Mouse (Mus musculus): ENCODE measurements around the gene Gm28845. TPM values are rescaled to one million over a fixed set of nuclear protein-coding genes. Genes with fewer than 3 reads are reported as not detected.
A peak's percentile ranks its signal among the peaks of the same experiment; 100 is the strongest.
"Not testable (repeated sequence)": the region's sequence is repeated elsewhere in the genome, so short reads cannot be mapped to it uniquely, and the experiment has no call there.

The Gm28845 gene
- total RNA-seq, 2 experiments from 2014 or later, result 0.76 TPM; not detected in 1

DNA sequence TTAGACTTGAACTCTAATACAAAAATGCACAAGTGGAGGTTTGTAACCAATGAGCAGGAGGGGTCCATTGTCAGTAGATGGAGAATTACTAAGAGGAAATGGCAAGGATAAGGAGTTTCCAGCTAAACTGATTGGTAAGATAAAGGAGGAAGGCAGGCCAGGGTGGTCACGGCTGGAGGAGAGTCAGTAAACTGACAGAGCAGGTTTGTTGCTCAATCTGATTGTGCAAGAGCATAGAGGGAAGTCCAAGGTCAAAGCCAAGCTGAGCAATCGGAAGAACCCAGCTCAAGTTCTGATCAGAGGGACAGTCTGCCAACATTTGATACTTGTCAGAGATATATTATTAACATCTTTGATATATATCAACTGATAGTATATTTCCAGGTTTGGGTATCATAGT is 29.0 kb downstream of the Gm28845 start:
- Histone ChIP-seq H3K4me3 (no peak overlapping the region), H3K27ac (no peak overlapping the region)
- DNase-seq (ENCODE audit: low spot score in 2 of 2), result no peak
- no peak for TF ChIP-seq CTCF (conservative IDR thresholded peaks at IDR 0.05)

DNA sequence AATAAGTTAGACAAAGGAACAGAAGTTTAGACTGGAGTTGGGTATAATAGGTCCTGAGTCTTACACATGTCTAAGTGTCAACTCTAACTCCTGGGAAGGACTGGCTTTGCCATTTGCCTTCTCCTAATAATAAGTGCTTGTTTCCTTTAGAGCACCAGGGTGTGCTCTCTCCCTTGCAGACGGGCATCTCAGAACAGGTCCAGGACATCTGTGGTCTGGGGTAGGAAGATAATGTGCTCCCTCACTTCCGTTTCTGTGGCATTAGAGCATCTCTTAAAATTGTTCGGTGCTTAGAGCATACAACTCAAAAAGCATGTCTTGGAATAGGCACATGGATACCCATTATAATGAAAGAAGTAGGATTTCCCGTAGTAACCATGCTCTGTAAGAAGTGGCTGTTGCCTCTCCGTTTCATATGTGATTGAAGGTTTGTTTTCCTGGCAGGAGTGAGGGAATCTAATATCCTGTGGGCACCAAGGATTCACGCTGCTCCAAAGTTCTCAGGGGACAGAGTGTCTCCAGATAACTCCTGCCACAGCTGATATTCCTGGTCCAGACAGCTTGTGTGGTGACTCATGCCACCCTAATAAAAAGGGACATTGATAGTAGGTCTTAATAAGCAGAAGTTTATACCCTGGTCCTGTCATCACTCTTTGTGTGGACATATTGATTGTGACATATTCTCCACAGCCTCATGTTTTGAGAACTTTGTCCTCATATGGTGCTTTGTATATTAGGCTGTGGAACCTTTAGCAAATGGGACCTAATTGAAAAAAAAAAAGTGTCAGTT is 30.6 kb downstream of the Gm28845 start:
- Histone ChIP-seq H3K4me3 (no peak overlapping the region), H3K27ac (no peak overlapping the region)
- no peak for TF ChIP-seq CTCF (conservative IDR thresholded peaks at IDR 0.05)
- DNase-seq (ENCODE audit: low spot score in 2 of 2), result no peak

DNA sequence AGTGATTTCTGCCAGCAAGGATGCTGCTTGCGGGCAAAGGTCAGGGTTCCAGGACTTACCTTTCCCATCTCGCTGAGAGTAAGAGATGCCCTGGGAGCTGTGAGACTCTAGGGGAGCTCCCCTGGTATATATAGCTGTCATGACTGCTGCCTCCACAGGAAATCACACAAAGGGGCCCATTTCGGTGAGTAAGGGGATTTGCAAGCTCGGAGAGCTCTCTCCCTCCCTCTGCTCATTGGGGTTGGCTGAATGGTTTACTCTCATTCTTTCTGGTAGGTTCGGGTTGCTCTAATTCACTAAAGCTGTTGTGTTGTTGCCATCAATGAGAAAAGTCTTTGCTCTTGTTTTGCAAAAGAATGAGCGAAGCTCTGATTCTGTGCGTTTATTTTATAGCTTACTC is 37.2 kb downstream of the Gm28845 start, which contains the start of gene Crygb:
Gene Crygb (minus strand): TSS at position 101 of the 400 bp plus-strand sequence.
- no peak for TF ChIP-seq CTCF (conservative IDR thresholded peaks at IDR 0.05)
- DNase-seq (ENCODE audit: low spot score in 2 of 2), result no peak
- Histone ChIP-seq H3K27ac (no peak within 1 kb of the TSS), H3K4me3 (no peak within 1 kb of the TSS)

DNA sequence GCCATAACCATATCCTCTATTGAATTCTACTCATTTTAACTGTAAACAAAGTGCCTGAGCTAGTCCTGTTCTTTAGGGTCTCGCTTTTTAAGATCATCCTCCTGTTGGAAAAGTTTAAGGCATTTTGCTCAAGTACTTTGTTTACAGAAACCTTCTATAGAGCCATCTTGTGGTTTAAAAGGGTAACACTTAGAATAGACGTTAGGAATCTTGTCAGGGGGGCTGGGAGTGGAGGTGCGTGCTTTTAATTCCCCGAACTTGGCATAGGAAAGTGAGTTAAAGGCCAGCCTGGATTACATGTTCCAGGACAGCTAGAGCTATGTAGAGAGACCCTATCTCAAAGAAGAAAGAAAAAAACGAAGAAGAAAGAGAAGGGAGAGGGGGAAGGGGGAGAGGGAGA is 43.8 kb downstream of the Gm28845 start:
- Histone ChIP-seq H3K4me3 (no peak overlapping the region), H3K27ac (no peak overlapping the region)
- TF ChIP-seq CTCF (conservative IDR thresholded peaks at IDR 0.05), result peak; percentile 74
- DNase-seq (ENCODE audit: low spot score in 2 of 2), result no peak

DNA sequence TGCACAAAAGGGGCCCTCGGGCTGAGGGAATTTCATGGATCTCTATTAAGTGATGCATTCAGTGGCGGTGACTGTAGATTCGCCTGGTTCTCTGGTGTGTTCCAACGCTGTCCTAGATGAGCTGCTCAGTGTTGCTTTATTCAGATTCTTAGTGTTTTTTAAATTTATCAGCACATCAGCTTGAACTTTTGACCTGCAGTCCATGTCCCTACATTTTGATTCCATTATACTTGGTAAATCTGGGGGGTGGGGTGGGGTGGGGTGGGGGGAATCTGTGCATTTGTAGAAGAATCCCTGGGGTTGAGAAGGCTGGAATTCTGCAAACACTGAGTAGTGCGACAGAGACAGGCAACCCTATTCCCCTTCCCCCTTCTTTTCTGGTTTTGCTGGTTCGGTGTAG is 45.8 kb downstream of the Gm28845 start, which contains the start of gene Crygc:
Gene Crygc (minus strand): TSS at position 101 of the 400 bp plus-strand sequence.
- Histone ChIP-seq H3K4me3 (no peak within 1 kb of the TSS), H3K27ac (no peak within 1 kb of the TSS)
- DNase-seq (ENCODE audit: low spot score in 2 of 2), result no peak
- no peak for TF ChIP-seq CTCF (conservative IDR thresholded peaks at IDR 0.05)

DNA sequence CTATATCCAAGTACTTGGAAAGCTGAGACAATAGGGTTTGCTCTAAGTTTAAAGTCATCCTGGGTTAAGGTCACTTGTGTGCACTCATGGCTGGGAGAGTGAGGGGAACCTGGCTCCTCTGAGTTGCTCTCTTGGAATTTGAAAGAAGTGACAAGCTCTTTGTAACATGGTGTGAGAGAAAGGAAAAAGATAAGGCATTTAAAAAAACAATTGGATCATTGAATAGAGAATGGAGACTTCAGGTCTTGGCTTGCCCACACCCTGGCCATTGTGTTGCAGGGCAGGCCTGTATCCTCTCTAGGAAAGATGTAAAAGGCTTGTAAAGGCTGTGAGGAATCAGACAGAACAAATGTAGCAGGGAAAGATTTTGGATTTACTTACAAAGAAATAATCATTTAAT is 51.5 kb downstream of the Gm28845 start:
- no peak for DNase-seq (ENCODE audit: low spot score in 2 of 2)
- Histone ChIP-seq H3K27ac (no peak overlapping the region), H3K4me3 (no peak overlapping the region)
- no peak for TF ChIP-seq CTCF (conservative IDR thresholded peaks at IDR 0.05)

DNA sequence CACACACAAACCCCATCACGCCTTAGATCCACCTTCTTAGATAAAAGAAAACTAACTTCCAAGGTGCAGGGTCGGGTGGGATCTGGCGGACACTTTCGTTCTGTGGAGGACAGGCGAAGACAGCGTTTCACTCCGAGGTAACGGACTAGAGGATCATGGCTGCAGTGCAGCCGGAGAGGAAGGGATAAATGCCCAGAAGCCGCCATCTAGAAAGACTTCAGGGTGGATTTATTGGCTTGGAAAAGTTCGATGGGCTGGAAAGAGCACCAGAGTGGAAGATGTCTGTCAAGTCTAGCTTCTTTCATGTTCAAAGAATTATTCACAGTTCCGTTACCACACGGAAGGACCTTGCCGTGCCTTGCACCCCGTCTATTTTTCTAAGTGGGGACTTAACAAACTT is 55.2 kb downstream of the Gm28845 start:
- H3K4me3 ChIP-seq, result no peak overlapping the region
- DNase-seq (ENCODE audit: low spot score in 2 of 2), result no peak
- TF ChIP-seq CTCF (conservative IDR thresholded peaks at IDR 0.05), result no peak
- H3K27ac ChIP-seq, result no peak overlapping the region

DNA sequence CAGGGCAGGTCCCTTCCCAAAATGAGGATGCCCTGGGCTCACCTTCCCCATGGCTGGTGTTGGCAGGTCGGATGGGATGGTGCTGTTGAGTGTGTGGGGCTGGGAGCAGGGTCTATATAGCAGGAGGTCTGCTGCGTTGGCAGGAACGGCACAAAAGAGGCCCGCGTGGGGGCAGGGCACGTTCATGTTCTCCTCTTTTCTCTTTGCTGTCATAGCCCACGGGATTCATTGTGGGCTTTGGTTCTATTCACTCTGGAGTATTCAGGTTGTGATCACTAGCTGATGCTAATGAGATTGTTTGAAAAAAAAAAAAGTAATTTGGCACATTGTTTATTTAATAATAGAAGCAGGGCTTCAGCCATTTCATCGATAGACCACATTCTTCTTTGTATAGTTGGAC is 56.0 kb downstream of the Gm28845 start, which contains the start of gene Crygd:
Gene Crygd (minus strand): TSS at position 101 of the 400 bp plus-strand sequence.
- TF ChIP-seq CTCF (conservative IDR thresholded peaks at IDR 0.05), result no peak
- no peak for DNase-seq (ENCODE audit: low spot score in 2 of 2)
- Histone ChIP-seq H3K27ac (no peak within 1 kb of the TSS), H3K4me3 (no peak within 1 kb of the TSS)

DNA sequence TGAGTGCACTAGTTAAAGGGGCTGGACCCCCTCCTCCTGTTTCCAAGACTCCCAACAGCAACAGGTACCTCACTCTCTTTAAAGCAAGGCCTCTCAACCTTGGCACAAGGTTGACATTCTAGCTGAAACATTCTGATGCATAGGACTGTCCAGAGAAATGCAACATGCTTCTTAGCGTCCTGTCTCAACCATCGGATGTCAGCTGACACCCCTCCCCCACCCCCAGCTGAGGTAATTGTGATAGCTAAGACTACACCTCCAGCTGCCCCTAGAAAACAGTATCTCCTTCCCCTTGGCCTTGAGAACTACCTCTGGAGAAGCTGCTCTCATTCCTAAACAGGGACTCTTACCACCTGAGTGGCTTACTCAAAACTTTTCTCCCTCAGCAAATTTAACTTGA is 67.2 kb downstream of the Gm28845 start:
- H3K4me3 ChIP-seq, result no peak overlapping the region
- no peak for DNase-seq (ENCODE audit: low spot score in 2 of 2)
- H3K27ac ChIP-seq, result no peak overlapping the region
- TF ChIP-seq CTCF (conservative IDR thresholded peaks at IDR 0.05), result no peak

DNA sequence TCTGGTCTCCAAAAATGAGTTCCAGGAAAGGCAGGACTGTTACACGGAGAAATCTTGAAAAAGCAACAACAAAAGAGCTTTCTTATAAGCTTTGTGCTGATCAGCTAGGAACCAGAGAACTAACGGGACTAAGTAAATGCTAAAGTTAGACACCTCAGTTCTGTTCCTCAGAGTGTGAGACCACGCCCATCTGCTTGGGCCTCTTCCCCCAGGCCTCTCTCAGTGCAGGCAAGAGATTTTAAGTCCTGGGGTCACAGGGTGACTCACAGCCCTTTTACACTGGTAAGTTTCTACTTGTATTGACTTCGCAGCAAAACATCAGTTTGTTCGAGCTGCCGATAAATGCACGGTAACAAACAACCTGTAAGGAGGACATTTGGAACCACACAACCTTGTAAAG is 67.7 kb downstream of the Gm28845 start:
- TF ChIP-seq CTCF (conservative IDR thresholded peaks at IDR 0.05), result no peak
- no peak for DNase-seq (ENCODE audit: low spot score in 2 of 2)
- H3K27ac ChIP-seq, result no peak overlapping the region
- no peak overlapping the region for H3K4me3 ChIP-seq

DNA sequence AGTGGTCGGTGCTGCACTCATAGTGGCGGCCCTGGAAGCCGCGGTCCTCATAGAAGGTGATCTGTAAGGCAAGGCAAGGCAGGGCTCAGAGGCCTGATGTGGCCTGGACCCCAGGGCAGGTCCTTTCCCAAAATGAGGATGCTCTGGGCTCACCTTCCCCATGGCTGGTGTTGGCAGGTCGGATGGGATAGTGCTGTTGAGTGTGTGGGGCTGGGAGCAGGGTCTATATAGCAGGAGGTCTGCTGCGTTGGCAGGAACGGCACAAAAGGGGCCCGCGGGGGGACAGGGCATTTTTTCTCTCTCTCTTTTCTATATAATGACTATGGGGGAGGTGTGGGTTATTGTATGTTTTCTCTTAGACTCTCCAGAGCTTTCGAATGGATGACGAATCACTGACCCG is 68.4 kb downstream of the Gm28845 start, which contains the start of gene Cryge:
Gene Cryge (minus strand): TSS at position 198 of the 400 bp plus-strand sequence.
- not testable (repeated sequence) for H3K4me3 ChIP-seq; H3K27ac ChIP-seq; DNase-seq (ENCODE audit: low spot score in 2 of 2)

Other genes with a start within 250 kb of the Gm28845 start
- gene Plekhm3, start 162.7 kb downstream of the Gm28845 start, total RNA-seq (2021), result 10 to 100 TPM; 35.6 to 36.0 TPM
- not detected for gene Akr1cl, start 86.8 kb downstream of the Gm28845 start, total RNA-seq (2021)
- gene Cryge, start 68.4 kb downstream of the Gm28845 start, total RNA-seq (2021), result not detected
- not detected for gene Crygd, start 56.1 kb downstream of the Gm28845 start, total RNA-seq (2021)
- gene Crygc, start 45.9 kb downstream of the Gm28845 start, total RNA-seq (2021), result not detected
- gene Crygb, start 37.3 kb downstream of the Gm28845 start, total RNA-seq (2021), result not detected
- gene Cryga, start 16.2 kb downstream of the Gm28845 start, total RNA-seq (2021), result under 1 TPM in 1 of 2 experiments, not detected in 1; 0.87 TPM
- gene D630023F18Rik, start 3.7 kb upstream of the Gm28845 start, total RNA-seq (2021), result 1 to 10 TPM; 8.4 to 8.8 TPM
- 10 to 100 TPM; 41.5 to 49.6 TPM for gene Idh1, start 66.9 kb upstream of the Gm28845 start, total RNA-seq (2021)
- gene Pikfyve, start 67.1 kb upstream of the Gm28845 start, total RNA-seq (2021), result 10 to 100 TPM; 43.8 to 47.7 TPM
- under 1 TPM; 0.25 to 0.28 TPM for gene Pth2r, start 162.5 kb upstream of the Gm28845 start, total RNA-seq (2021)

Data from layer of hippocampus, adult 2 months (tissue).